Mouse (Mus musculus) MEL (cell line): Measurements from ENCODE around the gene Sycp2.

Source experiments
- CHD2 ChIP-seq: IDR thresholded peaks from 2 replicates; pipeline ENCODE4 v1.6.1; 2011; ENCODE audit warnings: low read length, improper control_type of control experiment
- ELF1 ChIP-seq: IDR thresholded peaks from 2 replicates; pipeline ENCODE4 v1.6.1; 2014; ENCODE audit warnings: low read depth, mild to moderate bottlenecking, inconsistent platforms, low read length, improper control_type of control experiment, moderate library complexity
- EP300 ChIP-seq, 2 experiments: IDR thresholded peaks; 2 replicates each; pipeline ENCODE4 v1.6.1; 2011; ENCODE audit warnings: improper control_type of control experiment in 2 of 2, low read length in 2 of 2, low read depth in 1 of 2, mild to moderate bottlenecking in 1 of 2
- GATA1 ChIP-seq: IDR thresholded peaks from 2 replicates; pipeline ENCODE4 v1.6.1; 2011; ENCODE audit warnings: low read depth, low read length, improper control_type of control experiment
- KAT2A ChIP-seq: conservative IDR thresholded peaks from 2 replicates; pipeline ENCODE4 v1.6.1; 2012; ENCODE audit warnings: low read depth, low read length, improper control_type of control experiment, inconsistent platforms
- MAX ChIP-seq: IDR thresholded peaks from 2 replicates; pipeline ENCODE4 v1.6.1; 2011; ENCODE audit warnings: low read length, improper control_type of control experiment
- NRF1 ChIP-seq: IDR thresholded peaks from 2 replicates; pipeline ENCODE4 v1.6.1; 2014; ENCODE audit warnings: low read depth, mild to moderate bottlenecking, inconsistent platforms, low read length, improper control_type of control experiment, moderate library complexity; ENCODE audit not compliant: poor library complexity, insufficient read depth, severe bottlenecking
- POLR2A ChIP-seq, 2 experiments: IDR thresholded peaks; 2 replicates each; pipeline ENCODE4 v1.6.1; 2011 to 2012; ENCODE audit warnings: low read length in 2 of 2, mild to moderate bottlenecking in 2 of 2, control low read depth in 1 of 2, improper control_type of control experiment in 1 of 2, low read depth in 1 of 2, moderate library complexity in 1 of 2; ENCODE audit not compliant: control insufficient read depth in 1 of 2, insufficient read depth in 1 of 2, poor library complexity in 1 of 2
- SMC3 ChIP-seq: IDR thresholded peaks from 2 replicates; pipeline ENCODE4 v1.6.1; 2011; ENCODE audit warnings: low read depth, low read length, improper control_type of control experiment
- TAL1 ChIP-seq: IDR thresholded peaks from 2 replicates; pipeline ENCODE4 v1.6.1; 2012; ENCODE audit warnings: mild to moderate bottlenecking, inconsistent platforms, low read length, moderate library complexity, mixed read lengths

DNA sequence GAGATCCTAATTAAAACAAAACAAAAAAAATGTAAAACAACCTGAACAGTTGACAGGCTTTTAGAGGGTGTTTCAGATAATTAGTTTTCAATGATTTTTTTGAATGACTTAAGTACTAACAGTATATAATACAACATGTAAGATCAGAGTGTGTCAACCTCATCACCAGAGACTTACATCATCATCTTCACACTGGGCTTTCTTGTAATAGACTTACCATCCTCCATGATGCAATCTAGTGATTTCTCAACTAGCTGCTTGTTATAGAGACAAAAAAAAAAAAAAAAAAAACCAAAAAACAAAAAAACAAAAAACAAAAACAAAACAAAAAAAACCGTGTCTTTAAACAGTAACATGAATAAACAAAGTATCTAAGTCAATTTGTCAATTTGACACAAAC lies 1.5 kb upstream of the Sycp2 start:
- TF ChIP-seq POLR2A (IDR thresholded peaks at IDR 0.05; ENCODE audit: control insufficient read depth in 1 of 2, insufficient read depth in 1 of 2, low read depth in 1 of 2, low read length in 2 of 2, poor library complexity in 1 of 2) (no peak), KAT2A (no peak), EP300 (IDR thresholded peaks at IDR 0.05; ENCODE audit: low read depth in 1 of 2, low read length in 2 of 2) (no peak), TAL1 (no peak), NRF1 (no peak), ELF1 (no peak), GATA1 (no peak), MAX (no peak), SMC3 (no peak), CHD2 (no peak)
